Mouse (Mus musculus) ES-E14 (cell line): ENCODE measurements around the gene Enah.

Source experiments
- CHD2 ChIP-seq: IDR thresholded peaks from 2 replicates; pipeline ENCODE4 v1.6.1; 2014; ENCODE audit warnings: mild to moderate bottlenecking, low read depth, low read length, inconsistent platforms
- HCFC1 ChIP-seq: IDR thresholded peaks from 2 replicates; pipeline ENCODE4 v1.6.1; 2012; ENCODE audit warnings: low read length, inconsistent platforms, borderline replicate concordance; ENCODE audit not compliant: insufficient read depth
- MAFK ChIP-seq: IDR thresholded peaks from 2 replicates; pipeline ENCODE4 v1.6.1; 2014; ENCODE audit warnings: mild to moderate bottlenecking, low read depth, low read length, inconsistent platforms; ENCODE audit not compliant: insufficient read depth
- ZC3H11A ChIP-seq: IDR thresholded peaks from 2 replicates; pipeline ENCODE4 v1.6.1; 2012; ENCODE audit warnings: low read depth, mild to moderate bottlenecking, inconsistent platforms, low read length, borderline replicate concordance
- ZNF384 ChIP-seq: IDR thresholded peaks from 2 replicates; pipeline ENCODE4 v1.6.1; 2012; ENCODE audit warnings: low read depth, low read length, inconsistent platforms

DNA sequence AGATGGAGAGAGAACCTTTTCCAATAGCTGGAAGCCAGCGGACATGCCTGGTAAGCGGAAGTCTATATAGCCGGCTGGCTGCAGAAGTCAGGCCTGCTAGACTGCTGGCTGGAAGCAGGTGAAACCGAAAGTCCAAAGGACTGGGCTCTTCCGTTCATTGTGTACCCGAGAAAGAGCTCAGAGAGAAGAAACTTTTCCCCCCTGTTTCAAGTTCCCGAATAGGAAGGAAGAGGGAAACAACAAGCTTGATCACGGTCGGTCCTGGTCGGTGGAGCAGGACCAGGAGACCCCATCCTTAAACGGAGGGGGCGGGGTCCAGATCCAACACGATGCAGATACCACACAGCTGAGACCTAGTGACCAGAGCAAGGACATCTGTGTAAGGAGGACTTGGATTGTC lies 167.3 kb downstream of the Enah start:
- TF ChIP-seq MAFK, result no peak
- TF ChIP-seq HCFC1, result no peak
- TF ChIP-seq ZNF384, result no peak
- no peak for TF ChIP-seq CHD2
- TF ChIP-seq ZC3H11A, result no peak
